Mouse (Mus musculus) spleen, adult 2 months (tissue): ENCODE measurements around the gene Atp1a1. TPM values are rescaled to one million over a fixed set of nuclear protein-coding genes. Genes with fewer than 3 reads are reported as not detected.

Experiments used
- DNase-seq, 2 experiments: peaks; one replicate each; pipeline versions ENCODE4 v3.0.0 to v3.0.0-alpha.2; 2012 to 2021; ENCODE audit warnings: low spot score in 2 of 2, low read depth in 1 of 2
- H3K27ac ChIP-seq: fragments of 200-500 bp; 2 replicates; pipeline ENCODE4 v1.5.1; 2012; ENCODE audit warnings: low read length, inconsistent platforms; ENCODE audit not compliant: insufficient read depth
- H3K27me3 ChIP-seq: fragments of 200-500 bp; 2 replicates; pipeline ENCODE4 v1.6.1; 2012; ENCODE audit warnings: mild to moderate bottlenecking, moderate library complexity, low read length, inconsistent platforms; ENCODE audit not compliant: control insufficient read depth, insufficient read depth
- H3K36me3 ChIP-seq: fragments of 200-500 bp; 2 replicates; pipeline ENCODE4 v1.6.1; 2012; ENCODE audit warnings: mild to moderate bottlenecking, low read length, inconsistent platforms; ENCODE audit not compliant: control insufficient read depth, insufficient read depth
- H3K4me1 ChIP-seq: fragments of 200-500 bp; 2 replicates; pipeline ENCODE4 v1.6.1; 2011; ENCODE audit warnings: inconsistent platforms; ENCODE audit not compliant: control insufficient read depth, insufficient read depth, insufficient read length
- H3K4me3 ChIP-seq: fragments of 200-500 bp; 2 replicates; pipeline ENCODE4 v1.5.1; 2011; ENCODE audit warnings: mild to moderate bottlenecking, inconsistent platforms; ENCODE audit not compliant: insufficient read depth, insufficient read length; ENCODE audit errors: extremely low read depth
- CTCF ChIP-seq: fragments of 200-500 bp; IDR thresholded peaks from 2 replicates; pipeline ENCODE4 v1.5.1; 2011; ENCODE audit warnings: mild to moderate bottlenecking, inconsistent platforms; ENCODE audit not compliant: insufficient read depth, insufficient read length, insufficient replicate concordance; ENCODE audit errors: extremely low read depth
- POLR2A ChIP-seq: fragments of 200-500 bp; IDR thresholded peaks from 2 replicates; pipeline ENCODE4 v1.6.1; 2011; ENCODE audit warnings: low read depth, low read length, inconsistent platforms
- WGBS: fragments of 180-500 bp; shearing (Covaris S2); methylation state at CpG from one replicate; pipeline ENCODE4 v1.1.7; 2018; 5-methylcytosine and 5-hydroxymethylcytosine counted together
- polyA plus RNA-seq: library from polyadenylated mRNA; depleted of rRNA; stranded (reverse); fragments of >200 nt; gene quantifications from 2 replicates; pipeline ENCODE4 v1.2.3, GENCODE M21; 2012

Gene Atp1a1
- polyA plus RNA-seq, 1 experiment = 91.4 TPM

- WGBS = 59% methylated on average over 6 of the region's 6 CpGs
- TF ChIP-seq POLR2A (no peak), CTCF (no peak)
- no peak for DNase-seq
- Histone ChIP-seq H3K27ac (no peak overlapping the region), H3K27me3 (no peaks in the 10 kb centered on the region), H3K36me3 (no peaks in the 10 kb centered on the region), H3K4me3 (no peak overlapping the region), H3K4me1 (no peaks in the 10 kb centered on the region)
Measured at GRCm38 (mm10) chr3:101615856-101616255, 11.4 kb upstream of the Atp1a1 start.

DNA sequence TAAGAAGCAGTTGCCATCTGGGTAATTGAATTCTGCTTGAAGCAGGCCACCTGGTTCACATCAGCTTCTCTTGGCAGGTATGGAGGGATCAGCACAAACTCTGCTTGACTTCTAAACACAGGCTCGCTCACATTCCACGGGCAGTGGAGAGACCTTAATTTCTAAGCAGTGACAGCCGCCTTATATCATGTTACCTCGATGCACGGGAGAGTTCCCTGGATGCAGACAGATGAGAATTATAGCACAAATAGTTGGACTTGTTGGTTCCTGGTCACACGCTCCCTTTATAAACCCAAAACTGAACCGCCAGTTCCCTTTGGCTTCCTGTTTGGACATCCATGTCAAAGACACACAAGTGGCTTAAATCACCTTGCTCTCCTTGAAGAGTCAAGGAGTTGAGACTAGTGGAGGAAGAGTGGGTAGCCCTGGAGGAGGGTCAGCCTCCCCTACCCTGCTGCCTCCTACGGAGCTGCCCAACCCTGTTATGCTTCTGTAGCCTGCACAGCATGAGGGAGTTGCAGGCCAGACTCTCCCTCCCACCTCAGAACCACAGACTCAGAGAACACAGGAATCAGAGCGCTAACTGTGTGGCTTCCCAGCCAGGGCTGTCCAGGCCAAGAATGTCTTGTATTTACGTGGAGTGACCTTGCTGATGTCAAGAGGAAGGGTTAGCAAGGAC, 7.5 kb upstream of the Atp1a1 start:
- no peaks in the 10 kb centered on the region for H3K36me3 ChIP-seq
- no peaks in the 10 kb centered on the region for H3K4me1 ChIP-seq
- no peak for DNase-seq
- H3K4me3 ChIP-seq = no peak overlapping the region
- 62% methylated on average over 10 of the region's 10 CpGs for WGBS
- TF ChIP-seq CTCF = no peak
- TF ChIP-seq POLR2A = no peak
- no peaks in the 10 kb centered on the region for H3K27me3 ChIP-seq
- H3K27ac ChIP-seq = no peak overlapping the region

GRCm38 (mm10) chr3:101611012-101611812, 6.7 kb upstream of the Atp1a1 start:
- Histone ChIP-seq H3K4me3 (no peak overlapping the region), H3K4me1 (no peaks in the 10 kb centered on the region), H3K36me3 (no peaks in the 10 kb centered on the region), H3K27ac (no peak overlapping the region), H3K27me3 (no peaks in the 10 kb centered on the region)
- no peak for DNase-seq
- TF ChIP-seq POLR2A = no peak
- no peak for TF ChIP-seq CTCF
- WGBS = 87% methylated on average over 8 of the region's 8 CpGs

GRCm38 (mm10) chr3:101609302-101609701, 4.8 kb upstream of the Atp1a1 start:
- no peak overlapping the region for H3K27ac ChIP-seq
- WGBS = 90% methylated on average over 5 of the region's 5 CpGs
- TF ChIP-seq POLR2A (no peak), CTCF (no peak)
- H3K4me1 ChIP-seq = no peaks in the 10 kb centered on the region
- DNase-seq = no peak
- H3K36me3 ChIP-seq = no peaks in the 10 kb centered on the region
- no peaks in the 10 kb centered on the region; the same call in 1 of the 2 replicates for H3K27me3 ChIP-seq
- no peak overlapping the region for H3K4me3 ChIP-seq

DNA sequence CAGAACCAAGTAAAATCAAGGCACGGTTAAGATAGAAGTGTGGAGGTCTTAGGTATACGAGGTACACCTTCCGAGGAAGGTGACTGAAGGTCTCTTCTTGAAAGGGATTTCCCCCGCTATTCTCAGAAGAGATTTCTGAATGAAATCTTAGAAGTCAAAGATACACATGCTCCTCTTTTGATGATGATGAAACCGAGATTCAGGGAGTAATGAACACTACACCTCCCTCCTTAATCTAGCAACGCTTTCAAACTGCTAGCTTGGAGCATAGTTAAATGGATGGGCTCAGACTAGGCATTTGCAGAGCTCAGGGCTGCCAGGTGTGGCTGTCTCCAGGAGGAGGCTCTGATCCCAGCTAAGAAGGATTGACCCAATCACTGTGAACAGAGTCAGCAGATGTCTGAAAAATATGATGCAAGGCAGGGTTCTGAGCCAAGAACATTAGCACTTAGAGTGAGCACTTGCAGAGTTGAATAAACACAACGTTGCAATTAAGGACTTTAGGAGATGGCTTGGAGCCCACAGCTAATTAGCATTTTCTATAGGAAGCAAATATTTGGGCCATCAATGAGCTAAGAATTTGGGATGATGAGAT, 2.5 kb upstream of the Atp1a1 start:
- Histone ChIP-seq H3K36me3 (no peaks in the 10 kb centered on the region), H3K27me3 (no peaks in the 10 kb centered on the region; the same call in 1 of the 2 replicates), H3K4me3 (no peak overlapping the region), H3K27ac (no peak overlapping the region), H3K4me1 (peaks cover 7% of the 10 kb centered on the region)
- TF ChIP-seq CTCF (no peak), POLR2A (no peak)
- DNase-seq = no peak
- 84% methylated on average over 7 of the region's 7 CpGs for WGBS

GRCm38 (mm10) chr3:101605721-101606120, 1.2 kb upstream of the Atp1a1 start:
- Histone ChIP-seq H3K27ac (no peak overlapping the region), H3K27me3 (no peaks in the 10 kb centered on the region; the same call in 1 of the 2 replicates), H3K4me3 (no peak overlapping the region), H3K4me1 (peaks cover 7% of the 10 kb centered on the region), H3K36me3 (no peaks in the 10 kb centered on the region)
- no peak for DNase-seq
- TF ChIP-seq CTCF (no peak), POLR2A (no peak)
- WGBS = 9% methylated on average over 2 of the region's 2 CpGs
